Mouse (Mus musculus) cerebellum, adult 11-12 months (tissue): ENCODE results near the gene Sh3gl1.
A peak's percentile ranks its signal among the peaks of the same experiment; 100 is the strongest.

ENCODE experiments used
- DNase-seq: peaks from one replicate; pipeline ENCODE4 v3.0.0; 2022

Sh3gl1 gene

DNA sequence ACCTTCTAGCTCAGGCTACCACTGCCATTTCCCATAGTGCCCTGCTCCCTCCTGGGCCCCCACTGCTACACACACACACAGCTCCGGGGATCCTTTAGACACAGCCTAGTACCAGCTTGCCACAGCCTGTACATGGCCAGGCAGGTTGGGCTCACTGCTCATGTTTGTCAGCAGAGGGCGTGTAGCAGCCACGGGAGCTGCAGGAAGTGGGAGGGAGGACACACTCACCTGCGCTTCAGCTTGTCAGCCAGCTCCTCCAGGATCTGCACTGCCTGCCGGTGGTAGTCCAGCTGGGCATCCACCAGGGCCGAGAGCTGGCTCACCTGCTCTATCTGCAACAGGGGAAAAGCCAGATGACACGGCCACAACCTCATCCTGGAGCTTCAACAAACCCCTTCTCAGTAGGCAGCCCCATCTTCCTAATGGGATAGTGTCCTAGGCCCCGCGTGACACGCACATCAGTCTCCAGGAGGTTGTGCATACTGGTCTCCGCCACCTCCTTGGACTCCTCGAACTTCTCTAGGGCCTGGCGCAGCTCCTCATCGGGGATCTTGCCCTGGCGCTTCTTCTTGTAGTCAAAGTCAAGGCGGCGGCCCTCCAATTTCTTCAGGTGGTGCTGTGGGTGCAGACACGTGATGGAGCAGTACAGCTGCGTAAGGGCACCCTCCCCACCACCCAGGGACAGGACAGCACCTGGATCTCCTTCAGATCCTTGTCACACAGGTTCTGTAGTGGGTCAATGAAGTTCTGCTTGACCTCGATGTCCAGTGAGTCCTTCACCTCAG is 17.9 kb downstream of the Sh3gl1 start:
- DNase-seq, result peak; percentile 87

DNA sequence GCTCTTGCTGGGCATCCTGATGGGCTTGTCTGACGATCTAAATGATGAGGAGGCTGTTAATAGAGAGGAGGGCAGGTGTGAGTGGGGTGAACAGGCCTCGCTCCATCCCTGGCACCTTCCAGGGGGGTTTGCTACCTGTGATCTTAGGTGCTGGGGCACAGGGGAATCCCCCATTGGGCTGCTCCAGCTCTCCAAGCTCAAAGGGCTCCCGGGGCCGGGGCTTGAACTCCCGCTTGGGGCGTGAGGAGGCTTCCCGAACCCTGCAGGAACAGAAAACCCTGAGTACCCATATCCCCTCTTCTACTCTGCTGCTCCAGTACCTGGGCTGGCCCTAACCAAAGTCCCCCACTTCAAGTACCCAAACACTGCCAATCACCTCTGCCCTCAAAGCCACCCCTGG is 18.6 kb downstream of the Sh3gl1 start:
- DNase-seq, result peak; percentile 64

DNA sequence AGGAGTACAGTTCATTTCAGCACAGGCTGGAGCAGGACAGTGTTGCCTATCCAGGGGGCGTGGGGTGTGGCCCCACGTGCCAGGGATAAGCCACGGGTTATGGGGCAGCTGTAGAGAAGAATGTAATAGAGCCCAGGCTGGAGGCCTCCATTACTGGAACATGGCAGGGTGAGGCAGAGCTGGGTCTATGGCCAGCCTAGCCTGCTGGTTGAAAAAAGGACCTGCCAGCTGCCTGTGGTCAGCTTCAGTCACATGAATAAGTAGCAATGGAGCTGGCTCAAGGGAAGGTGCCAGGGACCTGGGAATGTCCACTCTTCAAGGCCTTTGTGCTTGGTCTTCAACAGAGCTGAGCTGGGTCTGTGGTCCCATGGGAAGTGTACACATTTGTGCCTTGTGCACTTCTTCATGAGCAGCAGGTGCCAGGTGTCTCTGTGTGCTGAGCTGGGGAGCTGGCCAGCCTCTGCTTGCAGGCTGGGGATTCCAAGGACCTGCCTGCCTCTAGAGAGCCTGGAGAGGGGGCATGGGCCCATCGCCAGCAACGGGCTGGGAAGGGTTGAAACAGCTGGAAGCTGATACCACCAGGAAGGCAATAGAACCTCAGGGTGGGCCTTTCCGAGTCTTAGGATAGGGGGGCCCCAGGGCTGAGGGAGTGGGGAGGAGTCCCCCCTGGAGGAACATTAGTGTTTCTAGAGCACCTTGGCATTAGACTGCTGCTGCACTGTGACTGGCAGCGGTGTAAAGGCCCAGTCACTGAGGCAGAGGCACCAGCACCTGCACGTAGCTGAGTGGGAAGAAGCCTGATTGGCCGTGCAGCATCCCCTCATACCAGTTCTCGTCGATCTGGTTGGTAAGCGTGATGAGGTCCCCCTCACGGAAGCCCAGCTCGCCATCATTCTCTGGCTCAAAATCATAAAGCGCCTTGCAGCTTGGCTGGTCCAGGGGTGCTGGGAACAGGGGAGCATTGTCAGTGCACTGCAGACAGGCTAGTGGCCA is 19.3 kb downstream of the Sh3gl1 start:
- peak; percentile 66 for DNase-seq

DNA sequence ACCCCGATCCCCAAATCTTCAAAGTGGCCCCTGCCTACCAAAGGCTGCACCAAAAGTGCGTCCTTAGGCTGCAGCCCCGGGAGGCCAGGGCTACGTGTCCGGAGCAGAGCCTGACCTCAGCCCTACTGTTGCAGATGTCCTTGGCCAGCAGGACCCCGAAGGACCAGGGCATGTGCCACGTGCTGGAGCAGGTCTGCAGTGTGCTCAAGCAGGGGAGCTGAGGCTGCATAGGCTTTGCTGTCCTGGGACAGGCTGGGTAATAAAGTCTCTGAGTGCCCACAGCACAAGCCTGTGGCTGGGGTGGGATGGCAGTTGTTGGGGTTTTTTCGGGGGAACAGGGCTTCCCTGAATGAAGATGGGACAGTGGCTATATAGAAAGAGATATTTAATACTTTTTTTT is 20.1 kb downstream of the Sh3gl1 start:
- DNase-seq, result no peak

DNA sequence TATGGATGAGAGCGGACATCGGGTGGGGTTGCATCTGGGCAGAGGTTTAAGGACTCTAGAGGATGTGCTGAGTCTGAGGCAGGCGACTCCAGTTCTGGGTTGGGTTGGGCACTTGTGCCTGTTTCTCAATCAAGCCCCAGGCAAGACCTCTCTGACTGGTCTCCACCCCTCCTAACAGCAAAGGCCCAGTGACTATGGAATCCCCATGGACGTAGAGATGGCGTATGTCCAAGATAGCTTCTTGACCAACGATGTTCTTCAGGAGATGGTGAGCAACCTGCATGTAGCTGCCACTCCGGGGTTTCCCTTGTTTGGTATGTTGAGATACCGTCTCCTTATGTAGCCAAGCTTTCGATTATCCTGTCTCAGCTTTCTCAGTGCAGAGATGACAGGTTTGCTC is 21.1 kb downstream of the Sh3gl1 start:
- no peak for DNase-seq

DNA sequence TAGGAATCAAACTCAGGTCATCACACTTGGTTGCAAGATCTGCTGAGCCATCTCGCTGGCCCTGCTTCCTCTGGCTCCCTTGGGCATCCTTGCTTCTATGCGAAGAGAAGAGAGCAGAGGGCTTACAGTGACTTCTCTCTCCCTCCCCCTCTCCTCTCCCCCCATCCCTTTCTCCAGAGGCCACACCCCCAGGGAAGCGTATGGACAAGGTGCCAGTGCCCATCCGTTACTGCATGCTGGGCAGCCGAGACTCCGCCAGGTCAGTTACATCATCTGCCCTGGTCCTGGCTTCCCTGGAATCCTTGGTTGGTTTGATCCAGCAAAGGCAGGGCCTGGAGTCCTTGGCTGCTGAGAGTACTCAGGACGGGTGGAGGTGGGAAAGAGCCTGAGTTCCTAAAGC is 25.0 kb downstream of the Sh3gl1 start:
- DNase-seq, result peak; percentile 63

DNA sequence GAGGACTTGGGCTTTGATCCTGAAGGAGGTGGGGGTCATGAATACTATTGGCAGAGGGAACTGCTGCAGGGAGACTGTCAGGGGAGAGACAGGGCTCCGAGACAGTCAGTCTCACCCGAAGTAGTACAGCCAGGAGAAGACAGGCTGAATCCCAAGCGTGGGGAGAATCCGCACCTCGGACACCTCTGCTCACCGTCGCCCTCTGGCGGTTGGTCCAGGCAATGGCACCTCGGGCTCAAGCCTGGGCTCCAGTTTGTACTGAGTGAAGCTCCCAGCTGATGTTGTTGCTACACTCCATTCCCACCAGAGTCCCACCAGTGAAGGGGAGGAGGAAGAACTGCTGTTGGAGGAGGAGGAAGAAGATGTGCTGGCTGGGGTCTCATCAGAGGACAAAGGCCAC is 25.8 kb downstream of the Sh3gl1 start:
- DNase-seq, result peak; percentile 79

DNA sequence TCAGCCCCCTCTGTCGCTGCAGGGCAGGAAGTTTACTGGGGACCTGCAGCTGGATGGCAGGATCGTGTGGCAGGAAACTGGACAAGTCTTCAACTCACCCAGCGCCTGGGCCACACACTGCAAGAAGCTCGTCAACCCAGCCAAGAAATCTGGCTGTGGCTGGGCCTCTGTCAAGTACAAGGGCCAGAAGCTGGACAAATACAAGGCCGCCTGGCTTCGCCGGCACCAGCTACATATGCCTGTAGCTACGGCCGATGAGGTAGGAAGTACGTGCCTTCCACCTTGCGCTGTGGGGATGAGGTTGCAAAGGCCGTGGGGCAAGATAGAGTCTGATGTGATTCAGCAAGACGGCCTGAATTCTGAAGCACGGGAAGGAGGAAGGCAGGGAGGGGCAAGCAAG is 26.2 kb downstream of the Sh3gl1 start:
- no peak for DNase-seq

DNA sequence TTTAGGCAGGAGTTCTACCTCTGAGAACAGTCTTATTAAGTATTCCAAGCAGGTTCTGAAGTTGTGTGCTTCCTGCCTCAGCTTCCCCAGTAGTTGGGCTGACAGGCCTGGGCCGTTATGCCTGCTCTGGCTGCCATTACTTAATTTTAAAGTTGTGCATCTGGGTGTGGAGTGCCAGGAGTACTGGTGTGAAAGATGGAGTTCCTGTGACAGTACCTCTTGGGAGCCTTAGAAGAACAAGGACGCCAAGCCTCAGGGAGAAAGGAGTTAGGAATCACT is 26.5 kb downstream of the Sh3gl1 start:
- DNase-seq, result peak; percentile 55

DNA sequence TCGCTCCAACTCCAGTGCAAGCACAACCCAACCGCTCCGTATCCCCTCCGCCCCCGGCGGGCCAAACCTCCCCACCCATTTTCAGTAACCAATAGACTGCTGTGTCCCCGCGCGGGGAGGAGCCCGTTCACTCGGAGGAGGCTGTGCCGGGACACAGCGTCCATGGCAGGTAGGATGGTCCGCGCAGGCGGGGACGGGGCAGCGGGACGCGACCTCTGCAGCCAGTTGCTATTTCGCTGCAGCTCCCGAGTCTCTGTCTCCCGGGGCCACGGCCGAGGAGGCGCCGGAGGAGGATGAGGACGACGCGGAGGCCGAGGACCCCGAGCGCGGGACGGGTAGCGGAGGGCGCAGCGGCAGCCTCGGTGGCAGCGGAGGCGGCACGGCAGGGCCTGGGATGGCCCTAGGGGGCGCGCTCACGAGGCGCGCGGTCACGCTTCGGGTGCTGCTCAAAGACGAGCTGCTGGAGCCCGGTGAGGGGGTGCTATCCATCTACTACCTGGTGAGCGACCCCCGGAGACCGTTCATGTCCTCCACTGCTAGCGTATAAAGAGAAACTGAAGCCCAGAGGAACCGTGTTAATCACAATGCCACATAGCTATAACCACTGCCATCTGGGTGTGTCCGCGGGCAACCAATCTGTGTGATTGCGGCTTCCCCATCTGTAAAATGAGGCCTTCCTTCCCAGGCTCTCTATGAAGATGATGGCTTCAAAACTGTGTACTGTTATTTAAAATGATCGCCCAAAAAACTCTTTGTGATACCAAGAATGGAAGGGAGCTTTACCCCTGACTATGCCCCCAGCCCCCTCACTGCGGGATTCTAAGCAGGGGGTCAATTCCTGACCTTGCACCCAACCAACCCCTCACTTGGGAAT is 27.1 kb downstream of the Sh3gl1 start:
- DNase-seq, result peak; percentile 93

DNA sequence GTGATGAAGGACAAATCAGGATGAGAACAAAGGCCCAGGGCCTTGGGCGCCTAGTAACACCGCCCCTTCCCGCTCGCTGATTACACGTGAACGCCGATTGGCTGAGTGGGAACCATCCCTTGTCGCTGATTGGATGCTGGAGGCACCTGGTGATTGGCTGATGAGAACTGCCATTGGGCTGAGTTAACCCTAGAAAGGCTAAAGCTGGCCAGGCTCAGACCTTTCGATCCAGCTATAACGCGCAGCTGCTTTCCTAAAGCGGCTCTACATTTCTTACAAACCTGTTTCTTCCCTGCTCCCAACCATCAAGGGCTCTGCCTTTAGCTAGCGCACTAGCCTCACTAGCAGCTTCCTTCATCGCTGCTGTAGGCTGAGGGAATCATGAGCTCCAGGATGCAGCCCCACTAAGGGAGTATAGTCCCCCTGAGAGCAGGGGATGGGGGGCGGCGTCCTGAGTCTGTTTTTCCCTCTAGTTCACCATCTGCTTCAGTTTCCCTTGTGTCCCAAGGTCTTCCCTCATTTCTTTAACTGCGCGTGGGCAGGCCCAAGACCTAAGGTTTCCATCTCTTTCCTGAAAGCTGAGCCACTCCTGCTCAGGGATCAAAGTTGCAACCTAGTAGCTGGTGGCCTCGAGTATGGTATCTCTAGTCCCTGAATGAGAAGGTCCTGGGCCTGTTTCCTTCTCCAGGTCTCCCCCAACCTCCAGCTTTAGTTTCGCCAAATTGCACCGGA is 27.9 kb downstream of the Sh3gl1 start:
- peak; percentile 94 for DNase-seq

DNA sequence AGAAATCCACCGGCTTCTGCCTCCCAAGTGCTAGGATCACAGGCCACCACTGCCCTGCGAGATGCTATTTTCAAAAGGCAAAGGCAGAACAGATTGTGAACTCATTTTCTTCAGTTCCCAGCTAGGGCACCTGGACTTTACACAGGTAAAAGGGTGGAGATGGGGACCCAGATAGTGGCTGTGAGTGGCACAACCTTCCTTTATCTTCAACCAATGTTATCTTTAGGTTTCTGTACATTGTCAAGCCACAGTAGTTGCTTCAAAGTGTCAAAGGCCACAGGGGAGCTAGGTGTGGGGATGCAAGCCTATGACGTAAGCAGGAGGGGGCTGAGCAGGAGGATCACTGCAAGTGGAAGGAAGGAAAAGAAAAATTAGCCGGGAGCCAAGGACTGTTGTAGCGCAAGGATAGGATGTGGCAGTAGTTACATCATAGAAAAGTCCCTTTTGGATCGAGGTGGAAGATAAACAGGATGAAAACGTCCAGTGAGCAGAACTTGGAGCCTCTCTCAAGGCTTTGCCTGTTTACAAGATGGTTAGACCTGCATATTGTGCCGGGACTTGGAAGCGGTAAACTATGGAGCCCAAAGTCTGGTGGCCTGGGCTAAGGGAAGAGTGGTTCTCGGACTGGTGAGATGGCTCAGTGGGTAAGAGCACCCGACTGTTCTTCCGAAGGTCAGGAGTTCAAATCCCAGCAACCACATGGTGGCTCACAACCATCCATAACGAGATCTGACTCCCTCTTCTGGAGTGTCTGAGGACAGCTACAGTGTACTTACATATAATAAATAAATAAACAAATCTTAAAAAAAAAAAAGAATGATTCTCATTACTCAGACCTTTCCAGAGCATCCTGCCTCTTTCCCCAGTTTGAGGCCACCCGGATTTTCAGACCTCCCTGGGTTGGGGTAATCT is 28.7 kb downstream of the Sh3gl1 start:
- DNase-seq, result peak; percentile 57

DNA sequence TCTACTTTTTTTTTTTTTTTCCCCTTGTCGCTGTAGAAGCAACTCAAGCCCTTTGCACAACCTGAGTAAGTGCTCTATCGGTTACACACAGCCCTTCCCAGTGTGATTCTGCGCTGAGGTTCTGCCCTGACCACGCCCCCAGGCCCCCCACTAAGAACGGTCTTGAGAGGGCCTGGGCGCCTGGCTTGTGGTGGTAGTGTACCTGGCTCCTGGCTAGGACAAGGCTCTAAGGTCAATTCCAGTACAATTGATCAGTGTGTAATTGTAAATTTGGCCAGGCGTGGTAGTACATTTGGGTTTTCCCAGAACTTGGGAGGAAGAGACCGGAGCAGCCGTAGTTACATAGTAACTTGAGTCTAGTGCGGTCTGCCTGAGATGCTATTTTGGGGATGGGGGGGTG is 29.5 kb downstream of the Sh3gl1 start:
- DNase-seq, result peak; percentile 72

DNA sequence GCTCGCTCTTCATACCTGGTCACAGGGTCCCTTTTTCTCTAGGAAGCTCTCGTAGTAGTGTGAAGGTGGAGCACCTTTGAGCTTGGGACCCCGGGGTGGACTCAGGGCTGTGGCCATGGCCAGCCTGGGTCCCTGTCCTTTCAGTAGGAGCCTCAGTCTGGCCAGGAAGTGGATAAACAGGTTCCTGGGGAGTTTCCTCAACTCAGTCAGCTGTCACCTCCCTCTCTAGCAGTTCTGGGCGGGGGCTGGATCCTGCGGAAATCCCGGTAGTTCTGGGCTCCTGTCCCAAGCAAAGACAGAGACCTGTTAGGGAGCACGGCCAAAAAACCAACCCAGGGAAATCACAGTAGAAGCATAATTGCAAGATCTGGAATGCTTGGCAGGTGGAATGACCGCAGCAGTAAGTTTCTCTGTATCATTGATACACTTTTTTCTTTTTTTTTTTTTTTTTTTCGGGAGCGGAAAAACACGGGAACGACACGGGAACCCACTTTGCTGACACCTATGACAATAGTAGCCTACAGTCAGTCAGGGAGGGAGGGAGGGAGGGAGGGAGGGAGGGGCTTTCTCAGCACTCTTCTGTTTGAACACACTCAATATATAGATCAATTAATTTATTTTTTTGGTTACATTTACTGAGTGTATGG is 30.9 kb downstream of the Sh3gl1 start, which contains the start of the genes Stap2 and Mpnd:
Stap2 (minus strand) TSS at position 170 of the 647 bp plus-strand sequence.
Mpnd (plus strand) TSS at position 297 of the 647 bp plus-strand sequence.
- peak; percentile 79 for DNase-seq

DNA sequence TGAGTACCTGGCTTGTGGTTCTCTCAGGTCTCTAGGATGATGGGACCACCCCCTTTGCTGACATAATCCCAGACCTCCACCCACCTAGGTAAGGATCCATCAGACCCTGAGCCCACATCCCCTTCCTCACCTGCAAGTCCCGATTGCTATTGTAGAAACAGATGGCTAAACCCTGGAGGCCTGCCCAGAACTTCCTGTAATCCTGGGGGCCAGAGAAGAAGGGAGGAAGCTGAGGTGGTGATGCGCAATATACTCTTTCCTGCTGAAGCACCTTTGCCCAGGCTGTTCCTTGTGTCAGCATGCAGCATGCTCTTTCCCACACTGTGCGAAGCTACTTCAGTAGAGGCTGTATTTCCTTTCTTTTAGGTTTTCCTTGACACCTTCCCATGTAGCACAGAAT is 33.4 kb downstream of the Sh3gl1 start:
- peak; percentile 60 for DNase-seq

DNA sequence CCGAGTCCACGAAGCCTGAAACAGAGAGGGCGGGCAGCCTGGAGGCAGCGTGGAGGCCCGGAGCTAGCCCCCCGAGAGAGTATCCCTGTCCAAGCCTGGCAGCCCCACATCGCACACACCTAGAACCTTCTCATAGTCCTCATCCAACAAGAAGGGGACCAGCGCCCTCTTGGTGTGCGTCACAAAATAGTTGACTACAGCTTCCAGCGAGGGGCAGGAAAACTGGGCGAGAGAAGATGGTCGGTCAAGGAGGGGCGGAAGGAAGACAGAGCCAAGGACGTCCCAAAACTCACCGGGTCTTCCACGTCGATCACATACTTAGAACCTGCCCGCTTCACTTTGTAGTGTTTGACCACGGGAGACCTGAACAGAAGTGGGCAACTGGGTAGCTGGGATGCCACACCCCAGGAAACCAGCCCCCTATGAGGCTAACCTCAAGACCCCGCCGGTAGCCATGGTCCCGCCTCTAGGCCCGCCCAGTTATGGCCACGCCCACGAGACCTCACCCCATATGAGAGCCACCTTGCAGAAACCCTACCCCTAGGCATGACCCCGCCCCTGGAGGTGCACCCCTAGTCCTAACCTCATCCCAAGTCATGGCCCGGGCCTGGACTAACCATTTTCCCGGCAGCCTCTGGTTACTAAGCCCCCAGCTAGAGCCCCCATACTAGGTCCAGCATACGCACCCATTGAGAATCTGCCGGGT is 36.5 kb downstream of the Sh3gl1 start:
- no peak for DNase-seq

DNA sequence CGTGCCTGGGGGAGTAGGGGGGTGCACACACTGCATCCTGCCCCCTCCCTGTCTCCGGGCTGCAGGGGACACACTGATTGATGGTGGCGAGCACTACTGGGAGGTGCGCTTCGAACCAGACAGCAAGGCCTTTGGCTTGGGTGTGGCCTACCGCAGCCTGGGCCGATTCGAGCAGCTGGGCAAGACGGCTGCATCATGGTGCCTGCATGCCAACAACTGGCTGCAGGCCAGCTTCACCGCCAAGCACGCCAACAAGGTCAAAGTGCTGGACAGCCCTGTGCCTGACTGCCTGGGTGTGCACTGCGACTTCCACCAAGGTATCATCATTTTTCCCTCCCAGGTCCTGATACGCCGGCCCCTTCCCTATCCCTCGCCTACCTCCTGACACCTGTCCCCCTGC is 40.4 kb downstream of the Sh3gl1 start:
- no peak for DNase-seq

DNA sequence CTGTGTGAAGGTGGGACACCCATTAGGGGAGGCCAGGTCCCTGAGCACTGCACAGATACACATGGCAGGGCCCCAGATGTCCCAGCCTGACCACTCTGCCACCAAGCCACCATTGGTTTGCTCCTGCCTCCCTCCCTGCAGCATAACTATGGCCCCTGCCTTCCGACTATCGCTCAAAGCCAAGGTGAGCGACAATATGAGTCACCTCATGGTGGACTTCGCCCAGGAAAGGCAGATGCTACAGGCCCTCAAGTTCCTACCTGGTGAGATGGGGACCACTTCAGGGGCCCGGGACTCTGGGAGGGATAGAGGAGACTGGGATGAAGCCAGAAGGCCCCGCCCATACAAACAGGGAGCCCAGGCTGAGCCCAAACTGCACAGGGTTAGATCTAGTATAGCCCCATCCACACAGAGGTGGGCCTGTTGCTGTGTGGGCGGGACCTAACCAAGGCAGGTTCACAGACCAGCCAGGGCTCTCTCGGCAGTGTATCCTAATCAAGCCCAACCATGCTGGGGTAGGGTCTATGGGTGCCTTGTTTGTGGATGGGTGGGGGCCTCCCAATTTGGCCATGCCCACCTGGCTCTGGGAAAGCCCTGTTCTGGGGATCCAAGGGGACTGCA is 46.0 kb downstream of the Sh3gl1 start:
- no peak for DNase-seq
